Mouse (Mus musculus) hindlimb bud, embryonic 11.5 days (tissue): ENCODE measurements around the gene Cdk4.

ENCODE experiments used
- DNase-seq: peaks from one replicate; pipeline ENCODE4 v3.0.0-alpha.2; 2012; ENCODE audit warnings: low read depth, low spot score; ENCODE audit errors: extremely low spot score

Gene Cdk4

DNA sequence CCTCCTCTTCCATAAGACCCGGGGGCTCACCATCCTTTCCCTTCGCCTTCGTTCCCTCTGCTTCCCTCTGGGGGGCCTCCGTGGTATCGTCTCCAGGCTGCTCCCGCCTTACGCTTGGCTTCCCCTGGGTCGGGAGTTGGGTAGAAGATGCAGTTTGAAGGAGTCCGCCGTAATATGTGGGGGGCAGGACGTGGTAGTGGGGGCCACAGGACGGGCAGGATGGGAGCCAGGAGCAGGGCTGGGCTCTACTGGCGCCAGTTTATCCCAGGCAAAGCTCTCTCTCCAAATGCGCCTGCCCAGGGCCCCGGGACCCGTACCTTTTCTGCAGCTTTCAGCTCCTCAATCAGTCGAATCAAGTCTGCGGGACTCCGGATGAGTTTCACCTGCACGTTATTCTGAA is 35.2 kb downstream of the Cdk4 start:
- no peak for DNase-seq

DNA sequence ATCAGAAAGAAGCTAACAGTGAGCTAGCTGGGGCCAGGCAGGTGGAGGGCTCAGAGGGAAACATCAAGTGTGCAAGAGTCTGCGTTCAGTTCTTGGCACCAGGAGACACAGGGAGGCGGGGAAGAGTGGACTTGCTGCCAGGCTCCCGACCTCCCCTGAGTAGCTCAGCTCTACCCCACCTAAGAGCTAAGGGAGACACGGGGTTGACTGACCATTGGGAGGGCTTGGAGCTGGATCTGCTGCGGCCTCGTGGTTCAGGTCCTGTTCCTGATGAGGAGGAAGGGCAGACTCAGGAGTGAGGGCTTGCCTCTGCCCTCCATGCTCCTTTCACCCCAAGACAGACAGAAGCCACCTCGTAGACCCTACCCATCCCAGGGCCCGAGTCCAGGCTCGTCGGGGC is 35.9 kb downstream of the Cdk4 start:
- DNase-seq: no peak

DNA sequence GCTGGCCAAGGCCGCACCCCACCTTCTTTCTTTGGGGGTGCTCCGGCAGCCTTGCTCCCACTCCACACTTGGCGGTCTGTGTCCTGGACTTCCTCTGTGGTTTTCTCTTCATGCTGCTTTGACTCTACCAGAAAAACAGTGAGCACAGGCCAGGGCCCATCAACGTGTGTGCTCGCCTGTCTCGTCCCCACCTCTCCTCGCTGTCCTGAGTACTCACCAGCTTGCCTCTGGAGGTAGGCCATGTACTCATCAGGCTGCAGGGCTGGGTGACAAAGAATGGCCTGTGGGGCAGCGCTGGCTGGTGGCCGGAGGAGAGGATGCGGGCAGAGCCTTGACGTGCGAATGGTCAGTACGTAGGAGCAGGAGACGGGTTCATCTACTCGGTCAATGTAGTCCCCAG is 36.5 kb downstream of the Cdk4 start:
- DNase-seq: no peak

DNA sequence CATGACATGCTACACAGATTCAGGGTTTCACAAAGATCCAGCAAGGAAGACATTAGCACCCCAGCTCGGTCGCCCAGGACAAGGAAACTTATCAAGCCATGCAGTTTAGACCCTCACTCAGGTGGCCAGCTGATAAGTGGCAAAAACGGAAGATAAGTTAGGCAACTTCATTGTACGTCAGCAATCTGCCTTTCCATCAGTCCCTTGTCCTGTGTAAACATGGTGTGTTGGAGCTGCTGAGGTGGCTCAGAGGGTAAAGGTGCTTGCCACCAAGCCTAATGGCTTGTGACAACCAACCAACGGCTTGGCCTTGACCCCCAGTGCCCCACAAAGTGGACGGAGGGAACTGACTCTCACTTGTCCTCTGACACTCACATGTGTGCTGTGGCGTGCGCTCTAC is 37.1 kb downstream of the Cdk4 start:
- no peak for DNase-seq

DNA sequence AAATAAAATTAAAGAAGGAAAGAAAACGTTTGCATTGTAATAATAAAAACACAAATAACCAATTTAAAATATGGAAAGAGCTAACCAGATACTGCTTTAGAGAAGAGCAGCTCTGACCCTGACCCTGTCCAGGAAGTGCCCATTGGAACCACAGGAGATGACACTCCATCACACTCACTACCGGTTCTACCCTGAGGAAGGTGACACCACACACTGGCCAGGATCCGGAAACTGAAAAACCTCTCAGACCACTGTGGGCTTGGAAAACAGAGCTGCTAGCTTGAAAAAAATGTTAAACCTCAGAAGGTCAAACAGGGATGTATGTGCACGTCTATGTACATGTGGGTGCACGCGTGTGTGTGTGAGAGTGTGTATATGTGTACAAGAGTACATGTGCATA is 37.8 kb downstream of the Cdk4 start:
- no peak for DNase-seq

DNA sequence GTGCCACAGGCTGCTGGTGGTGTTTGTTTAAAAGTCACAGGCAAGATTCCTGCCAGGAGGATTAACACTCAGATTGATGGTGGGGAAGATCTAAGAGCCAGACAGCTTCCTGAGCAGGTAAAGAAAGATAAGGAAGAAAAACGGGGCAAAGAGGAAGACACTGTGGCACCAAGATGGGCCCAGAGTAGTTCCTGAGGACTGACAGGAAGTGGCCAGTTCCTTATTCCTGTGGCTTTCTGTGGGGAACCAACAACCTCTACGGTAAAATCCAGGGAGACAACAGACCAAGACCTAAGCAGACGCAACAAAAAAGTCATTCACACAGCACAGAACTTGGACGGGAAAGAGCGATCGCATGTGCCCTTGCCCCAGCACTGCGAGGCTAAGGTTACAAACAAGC is 40.3 kb downstream of the Cdk4 start:
- DNase-seq: no peak

DNA sequence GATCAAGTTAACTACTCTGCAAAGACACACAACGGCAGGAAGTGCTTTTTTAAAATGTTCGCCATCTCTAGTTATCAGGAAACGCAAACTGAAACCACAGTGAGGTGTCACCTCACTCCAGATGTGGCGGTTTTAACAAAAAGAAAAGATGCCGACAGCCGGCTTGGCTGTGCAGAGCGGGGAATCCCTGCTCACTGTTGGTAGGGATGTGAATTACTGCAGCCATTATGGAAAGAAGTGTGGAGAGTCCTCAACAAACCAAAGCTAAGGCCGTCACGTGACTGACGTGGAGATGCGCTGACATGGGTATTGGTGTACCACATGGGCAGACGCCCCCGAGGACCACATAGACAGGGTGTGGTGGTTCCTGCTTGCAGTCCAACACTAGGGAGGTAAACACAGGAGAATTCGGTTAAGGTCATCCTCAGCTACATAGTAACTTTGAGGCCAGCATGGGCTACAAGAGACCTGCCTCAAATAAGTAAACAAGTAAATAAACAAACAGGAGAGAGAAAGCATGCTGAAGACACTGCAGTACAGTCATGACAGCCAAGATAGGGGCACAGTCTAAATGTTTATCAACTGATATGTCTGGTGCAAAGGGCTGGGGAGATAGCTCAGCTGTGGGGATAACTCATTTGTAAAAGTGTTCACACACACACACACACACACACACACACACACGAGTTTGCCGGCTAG is 44.4 kb downstream of the Cdk4 start:
- DNase-seq: no peak

DNA sequence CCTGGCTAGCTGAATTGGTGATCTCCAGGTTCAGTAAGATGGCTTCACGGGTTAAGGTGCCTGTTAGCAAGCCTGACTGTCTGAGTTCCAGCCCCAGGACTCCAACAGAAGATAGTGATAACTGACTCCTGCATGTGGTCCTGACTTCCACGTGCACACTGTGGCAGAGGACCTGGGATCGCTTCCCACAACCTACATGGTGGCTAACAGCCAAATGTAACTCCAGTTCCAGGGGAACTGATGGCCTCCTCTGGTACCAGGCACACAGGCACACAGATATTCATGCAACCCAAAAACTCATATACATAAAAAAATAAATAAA is 44.9 kb downstream of the Cdk4 start:
- no peak for DNase-seq

DNA sequence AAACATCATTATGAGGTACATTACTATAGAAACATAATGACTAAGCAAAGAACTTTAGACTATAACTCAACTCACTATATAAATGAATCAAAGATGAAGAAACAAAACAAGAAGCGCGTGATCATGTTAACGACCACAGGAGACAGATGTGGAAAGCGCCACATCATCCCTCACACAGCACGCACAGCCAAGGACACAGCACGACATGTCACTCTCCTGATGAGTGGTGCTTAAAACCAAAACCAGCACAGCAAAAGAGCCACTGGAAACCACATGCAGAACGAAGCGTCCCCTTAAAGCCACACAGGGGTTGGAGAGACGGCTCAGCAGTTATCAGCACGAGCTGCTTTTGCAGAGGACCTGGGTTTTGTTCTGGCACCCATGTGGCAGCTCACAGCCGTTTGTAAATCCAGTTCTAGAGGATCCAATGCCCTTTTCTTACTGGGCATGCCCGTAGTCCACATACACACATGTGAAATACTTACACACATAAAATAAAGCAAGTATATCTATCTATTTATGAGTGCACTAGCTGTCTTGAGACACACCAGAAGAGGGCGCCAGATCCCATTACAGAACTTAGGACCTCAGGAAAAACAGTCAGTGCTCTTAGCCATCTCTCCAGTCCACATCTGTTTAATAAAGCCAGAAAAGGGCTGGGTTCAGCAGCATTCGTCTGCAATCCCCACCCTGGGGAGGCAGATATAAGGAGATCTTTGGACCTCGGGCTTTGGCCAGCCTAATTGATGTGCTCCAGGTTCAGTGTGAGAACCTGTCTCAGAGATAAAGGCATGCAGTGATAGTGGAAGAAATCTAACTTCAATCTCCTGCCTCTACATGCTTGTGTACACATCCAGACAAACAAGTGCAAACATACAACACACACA is 47.9 kb downstream of the Cdk4 start:
- no peak for DNase-seq

DNA sequence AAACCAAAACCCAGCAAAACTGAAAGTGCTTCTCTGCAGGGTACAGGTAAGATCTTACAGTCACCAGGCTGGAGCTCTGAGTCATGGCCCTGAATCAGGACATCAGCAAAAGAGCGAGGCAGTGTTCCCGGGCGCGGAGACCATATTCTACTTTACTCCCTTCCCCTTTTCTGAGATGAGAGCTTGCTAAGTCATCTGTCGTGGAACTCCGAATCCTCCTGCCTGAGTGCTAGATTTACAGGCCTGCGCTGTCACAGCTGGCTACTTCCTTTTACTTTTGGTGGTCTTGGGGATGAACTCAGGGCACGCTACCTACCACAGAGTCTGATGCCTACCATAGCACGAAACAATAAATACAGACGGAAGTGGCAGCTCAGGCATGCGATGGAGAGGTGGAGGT is 51.1 kb downstream of the Cdk4 start:
- no peak for DNase-seq

DNA sequence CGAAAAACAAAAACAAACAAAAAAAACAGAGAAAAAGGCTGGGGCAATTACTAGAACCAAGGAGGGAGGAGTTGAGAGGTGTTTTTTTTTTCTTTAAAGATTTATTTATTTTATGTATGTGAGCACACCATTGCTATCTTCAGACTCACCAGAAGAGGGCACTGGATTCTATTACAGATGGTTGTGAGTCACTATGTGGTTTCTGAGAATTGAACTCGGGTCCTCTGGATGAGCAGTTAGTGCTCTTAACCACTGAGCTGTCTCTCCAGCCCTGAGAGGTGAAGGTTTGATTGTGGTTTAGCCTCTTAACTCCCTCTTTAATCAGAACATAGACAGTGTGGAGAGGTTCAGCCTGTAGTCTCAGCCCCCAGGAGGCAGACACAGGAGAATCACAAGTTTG is 51.7 kb downstream of the Cdk4 start:
- DNase-seq: no peak
